ENCODE assay signal across 8 mouse cellular contexts in the genomic region with DNA sequence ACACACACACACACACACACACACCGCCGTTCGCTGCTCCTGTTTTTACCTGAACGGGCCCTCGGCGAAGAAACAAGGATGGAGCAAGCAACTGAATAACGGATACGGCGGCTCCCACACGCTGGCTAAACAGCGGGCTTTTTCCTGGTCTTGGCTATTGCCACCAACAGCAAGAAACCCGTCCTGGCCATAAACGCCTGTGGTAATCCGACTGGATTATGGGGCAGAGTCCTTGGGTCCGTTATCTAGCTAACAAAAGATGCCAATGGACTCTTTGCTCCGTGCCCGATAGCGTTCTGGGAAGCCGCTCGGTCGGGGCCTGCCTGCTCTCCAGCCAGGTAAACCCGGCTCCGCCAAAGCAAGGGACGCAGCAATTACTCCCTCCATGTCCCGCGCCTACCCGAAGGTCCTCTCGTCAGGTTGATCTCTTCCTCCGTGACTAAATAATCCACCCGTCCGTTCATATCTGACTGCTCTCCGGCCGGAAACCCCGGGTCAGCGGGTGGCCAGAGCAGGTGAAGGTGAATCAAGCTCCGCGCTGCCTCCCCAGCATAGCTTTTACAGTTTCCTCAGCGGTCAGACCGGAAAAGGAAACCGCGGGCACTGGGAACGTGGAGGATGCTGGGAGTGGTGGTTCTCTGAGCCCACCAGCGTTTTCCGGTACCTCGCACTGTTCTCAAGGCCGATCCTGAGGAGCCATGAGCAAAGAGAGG. TPM values are rescaled to one million over a fixed set of nuclear protein-coding genes. Genes with fewer than 3 reads are reported as not detected.
DNase-seq lines count a peak whose midpoint lies in the region; ATAC-seq and TF ChIP-seq lines count a peak whose summit lies in the region.

A gene (minus strand): TSS at position 590 of the 713 bp plus-strand sequence.
A gene (minus strand): TSS at position 596 of the 713 bp plus-strand sequence.

- peak within 1 kb of the TSS; percentile 82 for H3K9ac ChIP-seq in MEL (ENCODE audit: control insufficient read depth, low read depth, low read length, poor library complexity, severe bottlenecking)
- peak within 1 kb of the TSS; percentile 84 for H3K9ac ChIP-seq in forebrain, postnatal 0 days
- peak within 1 kb of the TSS; percentile 80 for H3K9ac ChIP-seq in lung, embryonic 15.5 days

- TF ChIP-seq POLR2A in MEL (IDR thresholded peaks at IDR 0.05; ENCODE audit: control insufficient read depth in 1 of 2, insufficient read depth in 1 of 2, low read depth in 1 of 2, low read length in 2 of 2, poor library complexity in 1 of 2): peak; percentile 62 to 93; a peak in 3 of 4 replicates
- TF ChIP-seq POLR2A in cerebellum, adult 2 months (IDR thresholded peaks at IDR 0.05; ENCODE audit: borderline replicate concordance, insufficient read depth, low read length): peak; percentile 80; the same call in 1 of the 2 replicates

- peak; percentile 92 for DNase-seq in MEL (ENCODE audit: low read depth, low spot score)
- peak; percentile 91 to 92 for DNase-seq in cerebellum, adult 2 months
- peak; percentile 90 for DNase-seq in forebrain, postnatal 0 days
- peak; percentile 82 for DNase-seq in heart, postnatal 4 days
- DNase-seq in layer of hippocampus, adult 8-10 months (ENCODE audit: low spot score in 2 of 2): peak; percentile 82 to 84
- peak; percentile 75 for DNase-seq in ovary, adult 18-20 months (ENCODE audit: low spot score)
- peak; percentile 89 for DNase-seq in thymus, postnatal 0 days (ENCODE audit: low spot score)

- H3K9me3 ChIP-seq in MEL (replicated peaks; ENCODE audit: insufficient read depth, low read length): no peaks in the 10 kb centered on the region
- no peaks in the 10 kb centered on the region for H3K9me3 ChIP-seq in forebrain, postnatal 0 days (ENCODE audit: low read length)
- H3K9me3 ChIP-seq in lung, embryonic 15.5 days: no peaks in the 10 kb centered on the region

- H3K79me2 ChIP-seq in MEL (ENCODE audit: control insufficient read depth, insufficient read depth, low read length, poor library complexity): peaks cover 23% of the 10 kb centered on the region

- TF ChIP-seq EP300 in MEL (IDR thresholded peaks at IDR 0.05; ENCODE audit: low read depth in 1 of 2, low read length in 2 of 2): no peak

- no peak for TF ChIP-seq CTCF in MEL (IDR thresholded peaks at IDR 0.05 in 2 of 3, conservative IDR thresholded peaks at IDR 0.05 in 1 of 3; ENCODE audit: control insufficient read depth in 1 of 3, insufficient read depth in 1 of 3, low read depth in 2 of 3, low read length in 3 of 3, poor library complexity in 1 of 3, severe bottlenecking in 1 of 3)
- no peak for TF ChIP-seq CTCF in cerebellum, adult 2 months (IDR thresholded peaks at IDR 0.05; ENCODE audit: borderline replicate concordance, insufficient read depth, low read depth, low read length)
- TF ChIP-seq CTCF in forebrain, postnatal 0 days (IDR thresholded peaks at IDR 0.05; ENCODE audit: low read depth): no peak

- peak within 1 kb of the TSS; percentile 82 to 83 for H3K4me3 ChIP-seq in MEL (ENCODE audit: control insufficient read depth in 1 of 2, insufficient read depth in 1 of 2, low read depth in 2 of 2, low read length in 2 of 2)
- H3K4me3 ChIP-seq in cerebellum, adult 2 months (replicated peaks; ENCODE audit: insufficient read depth, low read depth, low read length): peak within 1 kb of the TSS; percentile 85
- H3K4me3 ChIP-seq in forebrain, postnatal 0 days (ENCODE audit: low read depth, low read length): peak within 1 kb of the TSS; percentile 95
- H3K4me3 ChIP-seq in lung, embryonic 15.5 days: peak within 1 kb of the TSS; percentile 84

- ATAC-seq in forebrain, postnatal 0 days: peak; percentile 98
- ATAC-seq in lung, embryonic 15.5 days (ENCODE audit: borderline replicate concordance, extremely low read depth, low FRiP score, low TSS enrichment): peak; percentile 94

- TF ChIP-seq RAD21 in MEL (IDR thresholded peaks at IDR 0.05; ENCODE audit: low read depth, low read length): no peak

- H3K36me3 ChIP-seq in MEL (ENCODE audit: control insufficient read depth in 1 of 2, insufficient read depth in 2 of 2, low read length in 2 of 2): peaks cover 0 to 9% of the 10 kb centered on the region in 2 experiments; a peak in 2 of 4 replicates
- no peaks in the 10 kb centered on the region for H3K36me3 ChIP-seq in forebrain, postnatal 0 days (ENCODE audit: insufficient read depth)
- no peaks in the 10 kb centered on the region for H3K36me3 ChIP-seq in lung, embryonic 15.5 days

- under 1% methylated on average over 46 of the region's 46 CpGs for WGBS in cerebellum, adult 2 months
- under 1% methylated on average over 46 of the region's 46 CpGs for WGBS in forebrain, postnatal 0 days
- WGBS in lung, embryonic 15.5 days: under 1% methylated on average over 46 of the region's 46 CpGs

- H3K27ac ChIP-seq in MEL (ENCODE audit: control insufficient read depth, low read depth, low read length): peak within 1 kb of the TSS; percentile 34
- peak within 1 kb of the TSS; percentile 61 for H3K27ac ChIP-seq in cerebellum, adult 2 months (ENCODE audit: insufficient read depth, low read length)
- H3K27ac ChIP-seq in forebrain, postnatal 0 days (ENCODE audit: low read depth, low read length): peak within 1 kb of the TSS; percentile 83
- peak within 1 kb of the TSS; percentile 43 for H3K27ac ChIP-seq in lung, embryonic 15.5 days

- H3K27me3 ChIP-seq in MEL (ENCODE audit: control insufficient read depth in 1 of 2, insufficient read depth in 2 of 2, low read length in 2 of 2): no peaks in the 10 kb centered on the region
- no peaks in the 10 kb centered on the region for H3K27me3 ChIP-seq in cerebellum, adult 2 months (ENCODE audit: control insufficient read depth, insufficient read depth, low read length)
- H3K27me3 ChIP-seq in forebrain, postnatal 0 days (ENCODE audit: insufficient read depth, low read length): no peaks in the 10 kb centered on the region
- no peaks in the 10 kb centered on the region for H3K27me3 ChIP-seq in lung, embryonic 15.5 days

- H3K4me1 ChIP-seq in MEL (ENCODE audit: control insufficient read depth in 1 of 2, insufficient read depth in 2 of 2, low read length in 2 of 2): peaks cover 3 to 10% of the 10 kb centered on the region in 2 experiments; a peak in 3 of 4 replicates
- no peaks in the 10 kb centered on the region for H3K4me1 ChIP-seq in cerebellum, adult 2 months (ENCODE audit: control insufficient read depth, insufficient read depth, low read length)
- peaks cover 12% of the 10 kb centered on the region for H3K4me1 ChIP-seq in forebrain, postnatal 0 days (ENCODE audit: insufficient read depth)
- H3K4me1 ChIP-seq in lung, embryonic 15.5 days: peaks cover 10% of the 10 kb centered on the region; the same call in 1 of the 2 replicates

- peak within 1 kb of the TSS; percentile 51 for H3K4me2 ChIP-seq in forebrain, postnatal 0 days (ENCODE audit: low read depth)
- peak within 1 kb of the TSS; percentile 65 for H3K4me2 ChIP-seq in lung, embryonic 15.5 days

TF ChIP-seq in MEL, 35 proteins besides CTCF, POLR2A, EP300 and RAD21 (continues in another document):
- peak; percentile 80 for TF ChIP-seq TBP (IDR thresholded peaks at IDR 0.05; ENCODE audit: low read depth, low read length)
- TF ChIP-seq ETS1 (IDR thresholded peaks at IDR 0.05; ENCODE audit: low read depth, low read length): 0 out of 2 replicates have a peak, but pooled peaks have one; percentile 12
- TF ChIP-seq UBTF (IDR thresholded peaks at IDR 0.05; ENCODE audit: borderline replicate concordance, insufficient read depth, low read depth, low read length): no peak
- TF ChIP-seq ZC3H11A (IDR thresholded peaks at IDR 0.05; ENCODE audit: low read depth, low read length): no peak
- peak; percentile 37; the same call in 1 of the 2 replicates for TF ChIP-seq RCOR1 (IDR thresholded peaks at IDR 0.05; ENCODE audit: low read depth, low read length)
- peak; percentile 53; the same call in 1 of the 2 replicates for TF ChIP-seq MAX (IDR thresholded peaks at IDR 0.05; ENCODE audit: low read length)
- TF ChIP-seq GABPA (IDR thresholded peaks at IDR 0.05; ENCODE audit: low read depth, low read length): no peak
- TF ChIP-seq ZNF384 (IDR thresholded peaks at IDR 0.05; ENCODE audit: low read depth, low read length): no peak
- peak; percentile 56; the same call in 1 of the 2 replicates for TF ChIP-seq TCF12 (IDR thresholded peaks at IDR 0.05; ENCODE audit: low read depth, low read length)
- TF ChIP-seq USF2 (IDR thresholded peaks at IDR 0.05; ENCODE audit: borderline replicate concordance in 1 of 2, insufficient read depth in 1 of 2, low read depth in 1 of 2, low read length in 2 of 2): no peak
- TF ChIP-seq KAT2A (conservative IDR thresholded peaks at IDR 0.05; ENCODE audit: low read depth, low read length): peak; percentile 70; the same call in 1 of the 2 replicates
- no peak for TF ChIP-seq GATA1 (IDR thresholded peaks at IDR 0.05; ENCODE audit: low read depth, low read length)
- no peak for TF ChIP-seq JUND (IDR thresholded peaks at IDR 0.05; ENCODE audit: low read depth, low read length)
- no peak for TF ChIP-seq POLR2AphosphoS5 (IDR thresholded peaks at IDR 0.05; ENCODE audit: borderline replicate concordance, low read depth, low read length)

RNA-seq across cellular contexts. Expression of the first gene that starts in this region (rescaled TPM):
- 40.0 and 46.2 TPM in 2 replicates for total RNA-seq in MEL (2012; rRNA removed)
- polyA plus RNA-seq in MEL (2012; ENCODE audit: insufficient read depth in 1 of 2, insufficient read length in 2 of 2, low read depth in 1 of 2, low replicate concordance in 2 of 2, missing spikeins in 1 of 2): 10 to 100 TPM in 1 of 2 experiments, not detected in 1; 41.5 TPM
- 22.6 and 23.7 TPM in 2 replicates for polyA plus RNA-seq in cerebellum, adult 2 months (2012; rRNA removed)
- total RNA-seq in forebrain, postnatal 0 days (2014; rRNA removed): 30.2 and 34.7 TPM in 2 replicates
- 39.2 and 39.7 TPM in 2 replicates for polyA plus RNA-seq in forebrain, postnatal 0 days (2015; fragmentation: Nextera tagmentation; extraction: Ambion mirVana)
- total RNA-seq in heart, postnatal 4 days (2021): 10 to 100 TPM; 31.8 to 34.8 TPM
- 10 to 100 TPM; 34.0 to 44.4 (median 41.8) TPM for total RNA-seq in layer of hippocampus, adult 8-10 months (2022)
- 28.2 and 30.2 TPM in 2 replicates for polyA plus RNA-seq in lung, embryonic 15.5 days (2015; fragmentation: Nextera tagmentation; extraction: Ambion mirVana)
- polyA plus RNA-seq in thymus, postnatal 0 days (2015; fragmentation: Nextera tagmentation; extraction: Ambion mirVana): 27.7 and 39.4 TPM in 2 replicates

RNA-seq across cellular contexts. Expression of the second gene that starts in this region (rescaled TPM):
- 12.3 and 14.7 TPM in 2 replicates for total RNA-seq in MEL (2012; rRNA removed)
- polyA plus RNA-seq in MEL (2012; ENCODE audit: insufficient read depth in 1 of 2, insufficient read length in 2 of 2, low read depth in 1 of 2, low replicate concordance in 2 of 2, missing spikeins in 1 of 2): 10 to 100 TPM in 1 of 2 experiments, not detected in 1; 19.3 TPM
- polyA plus RNA-seq in cerebellum, adult 2 months (2012; rRNA removed): 28.5 and 30.3 TPM in 2 replicates
- total RNA-seq in forebrain, postnatal 0 days (2014; rRNA removed): 20.4 and 22.5 TPM in 2 replicates
- polyA plus RNA-seq in forebrain, postnatal 0 days (2015; fragmentation: Nextera tagmentation; extraction: Ambion mirVana): 8.5 and 16.3 TPM in 2 replicates
- total RNA-seq in heart, postnatal 4 days (2021): 10 to 100 TPM; 37.5 to 37.6 TPM
- 10 to 100 TPM; 30.7 to 35.8 (median 33.6) TPM for total RNA-seq in layer of hippocampus, adult 8-10 months (2022)
- polyA plus RNA-seq in lung, embryonic 15.5 days (2015; fragmentation: Nextera tagmentation; extraction: Ambion mirVana): 33.7 and 35.9 TPM in 2 replicates
- 45.8 and 56.9 TPM in 2 replicates for polyA plus RNA-seq in thymus, postnatal 0 days (2015; fragmentation: Nextera tagmentation; extraction: Ambion mirVana)

Comparison
In these comparisons a context has a peak if more than half of its experiments do, and no peak if none do; other contexts are left out.
1. Peak in every context shown above with its lines: DNase-seq, ATAC-seq, H3K4me3 ChIP-seq and H3K27ac ChIP-seq.